Mouse (Mus musculus): Measurements from ENCODE around the gene Atp2a1. TPM values are rescaled to one million over a fixed set of nuclear protein-coding genes. Genes with fewer than 3 reads are reported as not detected.

Atp2a1 gene
- total and polyA plus RNA-seq, 2 experiments from 2014 or later = 0.68 to 0.99 TPM

GRCm38 (mm10) chr7:126446217-126446616 is 16.7 kb downstream of the Atp2a1 start:
- WGBS = 93% methylated on average over 21 of the region's 21 CpGs
- DNase-seq (ENCODE audit: low spot score) = no peak
- Histone ChIP-seq H3K27ac (no peak overlapping the region), H3K36me3 (ENCODE audit: insufficient read depth, low read length) (peaks cover 24% of the 10 kb centered on the region; the same call in 1 of the 2 replicates), H3K27me3 (ENCODE audit: insufficient read depth, low read length) (no peaks in the 10 kb centered on the region), H3K9me3 (ENCODE audit: low read length) (no peaks in the 10 kb centered on the region), H3K4me3 (ENCODE audit: low read length) (no peak overlapping the region), H3K9ac (replicated peaks; ENCODE audit: low read length) (no peak overlapping the region), H3K4me1 (ENCODE audit: insufficient read depth, low read length) (no peaks in the 10 kb centered on the region), H3K4me2 (ENCODE audit: low read depth, low read length) (no peak overlapping the region)
- no peak for TF ChIP-seq CTCF (IDR thresholded peaks at IDR 0.05; ENCODE audit: low read depth)
- ATAC-seq = no peak

GRCm38 (mm10) chr7:126445104-126445815 is 17.6 kb downstream of the Atp2a1 start:
- no peak overlapping the region for H3K9ac ChIP-seq (replicated peaks; ENCODE audit: low read length)
- H3K27ac ChIP-seq = no peak overlapping the region
- TF ChIP-seq CTCF (IDR thresholded peaks at IDR 0.05; ENCODE audit: low read depth) = no peak
- no peak overlapping the region for H3K4me2 ChIP-seq (ENCODE audit: low read depth, low read length)
- no peak overlapping the region for H3K4me3 ChIP-seq (ENCODE audit: low read length)
- ATAC-seq (no peak), DNase-seq (ENCODE audit: low spot score) (no peak)
- H3K4me1 ChIP-seq (ENCODE audit: insufficient read depth, low read length) = no peaks in the 10 kb centered on the region
- H3K36me3 ChIP-seq (ENCODE audit: insufficient read depth, low read length) = peaks cover 24% of the 10 kb centered on the region; the same call in 1 of the 2 replicates
- WGBS = 91% methylated on average over 15 of the region's 15 CpGs
- H3K27me3 ChIP-seq (ENCODE audit: insufficient read depth, low read length) = no peaks in the 10 kb centered on the region
- no peaks in the 10 kb centered on the region for H3K9me3 ChIP-seq (ENCODE audit: low read length)

GRCm38 (mm10) chr7:126444536-126444935 is 18.4 kb downstream of the Atp2a1 start:
- peaks cover 24% of the 10 kb centered on the region; the same call in 1 of the 2 replicates for H3K36me3 ChIP-seq (ENCODE audit: insufficient read depth, low read length)
- 92% methylated on average over 9 of the region's 9 CpGs for WGBS
- no peaks in the 10 kb centered on the region for H3K9me3 ChIP-seq (ENCODE audit: low read length)
- no peaks in the 10 kb centered on the region for H3K27me3 ChIP-seq (ENCODE audit: insufficient read depth, low read length)
- no peak overlapping the region for H3K9ac ChIP-seq (replicated peaks; ENCODE audit: low read length)
- H3K27ac ChIP-seq = no peak overlapping the region
- H3K4me3 ChIP-seq (ENCODE audit: low read length) = no peak overlapping the region
- TF ChIP-seq CTCF (IDR thresholded peaks at IDR 0.05; ENCODE audit: low read depth) = no peak
- no peak overlapping the region for H3K4me2 ChIP-seq (ENCODE audit: low read depth, low read length)
- H3K4me1 ChIP-seq (ENCODE audit: insufficient read depth, low read length) = no peaks in the 10 kb centered on the region
- no peak for DNase-seq (ENCODE audit: low spot score)
- ATAC-seq = no peak

GRCm38 (mm10) chr7:126443997-126444396 is 18.9 kb downstream of the Atp2a1 start:
- peaks cover 24% of the 10 kb centered on the region; the same call in 1 of the 2 replicates for H3K36me3 ChIP-seq (ENCODE audit: insufficient read depth, low read length)

GRCm38 (mm10) chr7:126440134-126440533 is 22.8 kb downstream of the Atp2a1 start:
- ATAC-seq = peak; percentile 32; the same call in 1 of the 2 replicates
- 54% methylated on average over 9 of the region's 9 CpGs for WGBS
- H3K9me3 ChIP-seq (ENCODE audit: low read length) = no peaks in the 10 kb centered on the region
- no peak for DNase-seq (ENCODE audit: low spot score)
- no peaks in the 10 kb centered on the region for H3K4me1 ChIP-seq (ENCODE audit: insufficient read depth, low read length)
- no peak for TF ChIP-seq CTCF (IDR thresholded peaks at IDR 0.05; ENCODE audit: low read depth)
- H3K4me3 ChIP-seq (ENCODE audit: low read length) = no peak overlapping the region
- H3K36me3 ChIP-seq (ENCODE audit: insufficient read depth, low read length) = peaks cover 14% of the 10 kb centered on the region; the same call in 1 of the 2 replicates
- H3K27me3 ChIP-seq (ENCODE audit: insufficient read depth, low read length) = no peaks in the 10 kb centered on the region
- no peak overlapping the region for H3K4me2 ChIP-seq (ENCODE audit: low read depth, low read length)
- no peak overlapping the region for H3K9ac ChIP-seq (replicated peaks; ENCODE audit: low read length)
- H3K27ac ChIP-seq = no peak overlapping the region

More at GRCm38 (mm10) chr7:126443997-126444396, 18.9 kb downstream of the Atp2a1 start:
- WGBS = 96% methylated on average over 10 of the region's 10 CpGs
- Histone ChIP-seq H3K4me2 (ENCODE audit: low read depth, low read length) (no peak overlapping the region), H3K9ac (replicated peaks; ENCODE audit: low read length) (no peak overlapping the region), H3K9me3 (ENCODE audit: low read length) (no peaks in the 10 kb centered on the region), H3K4me3 (ENCODE audit: low read length) (no peak overlapping the region), H3K27me3 (ENCODE audit: insufficient read depth, low read length) (no peaks in the 10 kb centered on the region), H3K4me1 (ENCODE audit: insufficient read depth, low read length) (no peaks in the 10 kb centered on the region), H3K27ac (no peak overlapping the region)
- ATAC-seq (no peak), DNase-seq (ENCODE audit: low spot score) (no peak)
- no peak for TF ChIP-seq CTCF (IDR thresholded peaks at IDR 0.05; ENCODE audit: low read depth)

- H3K4me1 ChIP-seq (ENCODE audit: insufficient read depth, low read length) = no peaks in the 10 kb centered on the region
- no peak overlapping the region for H3K9ac ChIP-seq (replicated peaks; ENCODE audit: low read length)
- no peaks in the 10 kb centered on the region for H3K27me3 ChIP-seq (ENCODE audit: insufficient read depth, low read length)
- DNase-seq (ENCODE audit: low spot score) = peak; percentile 71
- no peak overlapping the region for H3K27ac ChIP-seq
- no peak overlapping the region for H3K4me2 ChIP-seq (ENCODE audit: low read depth, low read length)
- TF ChIP-seq CTCF (IDR thresholded peaks at IDR 0.05; ENCODE audit: low read depth) = peak; percentile 90
- H3K4me3 ChIP-seq (ENCODE audit: low read length) = no peak overlapping the region
- no peaks in the 10 kb centered on the region for H3K9me3 ChIP-seq (ENCODE audit: low read length)
- ATAC-seq = peak; percentile 61; the same call in 1 of the 2 replicates
- 16% methylated on average over 8 of the region's 8 CpGs for WGBS
- H3K36me3 ChIP-seq (ENCODE audit: insufficient read depth, low read length) = 0 out of 2 replicates have a peak, but pooled peaks cover 6% of the 10 kb centered on the region
Measured at GRCm38 (mm10) chr7:126436851-126437250, 26.1 kb downstream of the Atp2a1 start.

- Histone ChIP-seq H3K4me3 (ENCODE audit: low read length) (no peak overlapping the region), H3K27me3 (ENCODE audit: insufficient read depth, low read length) (no peaks in the 10 kb centered on the region), H3K36me3 (ENCODE audit: insufficient read depth, low read length) (0 out of 2 replicates have a peak, but pooled peaks cover 3% of the 10 kb centered on the region), H3K4me2 (ENCODE audit: low read depth, low read length) (no peak overlapping the region), H3K9ac (replicated peaks; ENCODE audit: low read length) (no peak overlapping the region), H3K27ac (no peak overlapping the region), H3K9me3 (ENCODE audit: low read length) (no peaks in the 10 kb centered on the region), H3K4me1 (ENCODE audit: insufficient read depth, low read length) (no peaks in the 10 kb centered on the region)
- 79% methylated on average over 3 of the region's 3 CpGs for WGBS
- no peak for TF ChIP-seq CTCF (IDR thresholded peaks at IDR 0.05; ENCODE audit: low read depth)
- DNase-seq (ENCODE audit: low spot score) (no peak), ATAC-seq (no peak)
Measured at GRCm38 (mm10) chr7:126435801-126436200, 27.1 kb downstream of the Atp2a1 start.

All from hindbrain, postnatal 0 days (tissue).